ENCODE assay signal across 28 mouse cellular contexts in the genomic region with DNA sequence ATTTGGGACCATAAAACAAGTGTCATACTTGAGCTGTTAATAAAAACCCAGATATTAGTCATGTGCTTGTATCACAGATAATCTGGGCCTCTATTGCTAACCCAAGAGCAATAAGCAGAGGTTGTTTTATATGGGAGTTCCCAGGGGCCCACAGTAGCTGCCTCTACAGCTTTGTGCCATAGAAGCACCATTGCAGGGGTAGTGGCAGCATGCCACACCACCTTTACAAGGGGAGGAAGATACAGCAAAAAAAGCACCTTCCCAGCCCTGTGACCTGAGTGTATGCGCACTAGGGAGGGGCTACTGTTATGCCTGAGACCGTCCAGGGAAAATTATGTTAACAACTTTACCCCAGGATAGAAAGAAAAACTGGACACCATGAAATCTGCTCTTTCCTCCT.
"Had no signal": no experiment of that assay in that cellular context is flagged by ENCODE, and none has a peak within 500 bp of the region (broad histone marks: within the 10 kb centered on the region; RNA-seq: fewer than 3 reads in every experiment).

No protein-coding gene starts in this region.

- H3K9me3 ChIP-seq: embryonic facial prominence, embryonic 10.5 days; embryonic facial prominence, embryonic 12.5 days; embryonic facial prominence, embryonic 13.5 days; embryonic facial prominence, embryonic 15.5 days; forebrain, embryonic 10.5 days; forebrain, embryonic 12.5 days; forebrain, embryonic 13.5 days; forebrain, embryonic 15.5 days had no signal

- H3K4me1 ChIP-seq: embryonic facial prominence, embryonic 10.5 days; embryonic facial prominence, embryonic 12.5 days; embryonic facial prominence, embryonic 13.5 days; embryonic facial prominence, embryonic 15.5 days; forebrain, embryonic 10.5 days; forebrain, embryonic 12.5 days; forebrain, embryonic 13.5 days; forebrain, embryonic 15.5 days had no signal

- H3K27ac ChIP-seq: embryonic facial prominence, embryonic 10.5 days; embryonic facial prominence, embryonic 12.5 days; embryonic facial prominence, embryonic 13.5 days; embryonic facial prominence, embryonic 15.5 days; forebrain, embryonic 10.5 days; forebrain, embryonic 12.5 days; forebrain, embryonic 13.5 days; forebrain, embryonic 15.5 days; gastrocnemius, adult 2 months; heart, adult 2 months had no signal

- H3K4me3 ChIP-seq: embryonic facial prominence, embryonic 10.5 days; embryonic facial prominence, embryonic 12.5 days; embryonic facial prominence, embryonic 13.5 days; embryonic facial prominence, embryonic 15.5 days; erythroblast, embryonic 14.5 days; forebrain, embryonic 10.5 days; forebrain, embryonic 12.5 days; forebrain, embryonic 13.5 days; forebrain, embryonic 15.5 days; gastrocnemius, adult 2 months; heart, adult 2 months had no signal

- H3K9ac ChIP-seq: embryonic facial prominence, embryonic 12.5 days; embryonic facial prominence, embryonic 13.5 days; embryonic facial prominence, embryonic 15.5 days; forebrain, embryonic 12.5 days; forebrain, embryonic 13.5 days; forebrain, embryonic 15.5 days; forebrain, postnatal 0 days had no signal

- DNase-seq: cerebellum, adult 2 months; cerebellum, adult 8-10 months; cerebellum, adult 9-10 months; cerebellum, adult 9-11 months; cerebellum, postnatal 10 days; cerebellum, postnatal 14 days; cerebellum, postnatal 25 days; embryo, embryonic 11 days; forebrain, postnatal 0 days; gastrocnemius, adult 2 months; gastrocnemius, postnatal 10 days; gastrocnemius, postnatal 14 days; gastrocnemius, postnatal 25 days; gastrocnemius, postnatal 36 days; heart, adult 11 months; heart, adult 18-20 months; heart, adult 2 months had no signal

- H3K27me3 ChIP-seq: embryonic facial prominence, embryonic 12.5 days; embryonic facial prominence, embryonic 13.5 days; embryonic facial prominence, embryonic 15.5 days; forebrain, embryonic 12.5 days; forebrain, embryonic 13.5 days; forebrain, embryonic 15.5 days had no signal

- H3K4me2 ChIP-seq: embryonic facial prominence, embryonic 12.5 days; embryonic facial prominence, embryonic 13.5 days; embryonic facial prominence, embryonic 15.5 days; forebrain, embryonic 12.5 days; forebrain, embryonic 13.5 days; forebrain, embryonic 15.5 days had no signal

- ATAC-seq: forebrain, embryonic 13.5 days; forebrain, embryonic 14.5 days; forebrain, embryonic 15.5 days; forebrain, embryonic 16.5 days; forebrain, postnatal 0 days had no signal
